Mouse (Mus musculus) ES-Bruce4 (cell line): ENCODE measurements around the gene Slc9a9. TPM values are rescaled to one million over a fixed set of nuclear protein-coding genes. Genes with fewer than 3 reads are reported as not detected.

ENCODE experiments used
- H3K27ac ChIP-seq: 2 replicates; pipeline ENCODE4 v1.5.1; 2012; ENCODE audit warnings: low read length, inconsistent platforms; ENCODE audit not compliant: insufficient read depth
- H3K27me3 ChIP-seq: 2 replicates; pipeline ENCODE4 v1.6.1; 2012; ENCODE audit warnings: mild to moderate bottlenecking, low read length, inconsistent platforms; ENCODE audit not compliant: control insufficient read depth, poor library complexity, insufficient read depth, severe bottlenecking
- H3K36me3 ChIP-seq: 2 replicates; pipeline ENCODE4 v1.6.1; 2012; ENCODE audit warnings: inconsistent platforms, mild to moderate bottlenecking, low read length, moderate library complexity; ENCODE audit not compliant: control insufficient read depth, poor library complexity, insufficient read depth, severe bottlenecking
- H3K4me1 ChIP-seq: one replicate; pipeline ENCODE4 v1.8.1; 2011; ENCODE audit warnings: low read length; ENCODE audit not compliant: control insufficient read depth, insufficient read depth
- H3K4me3 ChIP-seq: 2 replicates; pipeline ENCODE4 v1.5.1; 2011; ENCODE audit warnings: low read depth, mild to moderate bottlenecking, low read length
- H3K9ac ChIP-seq: 2 replicates; pipeline ENCODE4 v1.6.1; 2012; ENCODE audit warnings: low read depth, mild to moderate bottlenecking, inconsistent platforms; ENCODE audit not compliant: poor library complexity, severe bottlenecking
- H3K9me3 ChIP-seq: replicated peaks from 2 replicates; pipeline ENCODE4 v1.6.1; 2012; ENCODE audit warnings: mild to moderate bottlenecking, low read length, inconsistent platforms; ENCODE audit not compliant: control insufficient read depth, poor library complexity, insufficient read depth, severe bottlenecking
- CTCF ChIP-seq: IDR thresholded peaks from one replicate; pipeline ENCODE4 v1.8.1; 2011; ENCODE audit warnings: low read depth, low read length
- EP300 ChIP-seq: IDR thresholded peaks from 2 replicates; pipeline ENCODE4 v1.6.1; 2011; ENCODE audit warnings: low read depth, low read length; ENCODE audit not compliant: insufficient read depth
- POLR2A ChIP-seq: IDR thresholded peaks from one replicate; pipeline ENCODE4 v1.8.1; 2011; ENCODE audit warnings: low read length; ENCODE audit not compliant: insufficient read depth
- polyA plus RNA-seq: library from polyadenylated mRNA; stranded (reverse); fragments of >200 nt; gene quantifications from 2 replicates; pipeline ENCODE4 v1.2.4, GENCODE M21; 2011; ENCODE audit warnings: low read depth; ENCODE audit not compliant: missing spikeins, insufficient read depth, insufficient read length

Gene Slc9a9
- polyA plus RNA-seq, 1 experiment, result not detected

- Histone ChIP-seq H3K36me3 (no peaks in the 10 kb centered on the region), H3K4me3 (no peak overlapping the region), H3K27ac (no peak overlapping the region), H3K9ac (no peak overlapping the region), H3K9me3 (no peaks in the 10 kb centered on the region), H3K4me1 (no peaks in the 10 kb centered on the region), H3K27me3 (no peaks in the 10 kb centered on the region)
- no peak for TF ChIP-seq POLR2A
- no peak for TF ChIP-seq EP300
- TF ChIP-seq CTCF, result no peak
Observed at GRCm38 (mm10) chr9:94968596-94969120, 298.9 kb downstream of the Slc9a9 start.

GRCm38 (mm10) chr9:94969131-94969530 is 299.4 kb downstream of the Slc9a9 start:
- Histone ChIP-seq H3K9ac (no peak overlapping the region), H3K9me3 (no peaks in the 10 kb centered on the region), H3K4me1 (no peaks in the 10 kb centered on the region), H3K27me3 (no peaks in the 10 kb centered on the region), H3K4me3 (no peak overlapping the region), H3K27ac (no peak overlapping the region), H3K36me3 (no peaks in the 10 kb centered on the region)
- TF ChIP-seq EP300, result no peak
- TF ChIP-seq CTCF, result no peak
- no peak for TF ChIP-seq POLR2A

GRCm38 (mm10) chr9:94972021-94972420 is 302.3 kb downstream of the Slc9a9 start:
- H3K27me3 ChIP-seq, result no peaks in the 10 kb centered on the region
- H3K9ac ChIP-seq, result no peak overlapping the region
- no peaks in the 10 kb centered on the region for H3K36me3 ChIP-seq
- no peaks in the 10 kb centered on the region for H3K4me1 ChIP-seq
- 0 out of 2 replicates have a peak, but pooled peaks cover 3% of the 10 kb centered on the region for H3K9me3 ChIP-seq
- no peak overlapping the region for H3K4me3 ChIP-seq
- TF ChIP-seq CTCF (no peak), POLR2A (no peak), EP300 (no peak)
- no peak overlapping the region for H3K27ac ChIP-seq

GRCm38 (mm10) chr9:94972693-94973092 is 303.0 kb downstream of the Slc9a9 start:
- Histone ChIP-seq H3K4me3 (no peak overlapping the region), H3K27ac (no peak overlapping the region), H3K9ac (no peak overlapping the region), H3K36me3 (no peaks in the 10 kb centered on the region), H3K27me3 (no peaks in the 10 kb centered on the region), H3K4me1 (no peaks in the 10 kb centered on the region), H3K9me3 (0 out of 2 replicates have a peak, but pooled peaks cover 3% of the 10 kb centered on the region)
- TF ChIP-seq POLR2A, result no peak

GRCm38 (mm10) chr9:94976191-94976590 is 306.5 kb downstream of the Slc9a9 start:
- Histone ChIP-seq H3K36me3 (no peaks in the 10 kb centered on the region), H3K9me3 (0 out of 2 replicates have a peak, but pooled peaks cover 3% of the 10 kb centered on the region), H3K27me3 (no peaks in the 10 kb centered on the region), H3K4me1 (no peaks in the 10 kb centered on the region), H3K9ac (no peak overlapping the region), H3K4me3 (no peak overlapping the region), H3K27ac (no peak overlapping the region)
- TF ChIP-seq POLR2A, result no peak
- no peak for TF ChIP-seq CTCF
- no peak for TF ChIP-seq EP300

GRCm38 (mm10) chr9:94993575-94993974 is 323.9 kb downstream of the Slc9a9 start:
- Histone ChIP-seq H3K4me1 (no peaks in the 10 kb centered on the region), H3K9me3 (no peaks in the 10 kb centered on the region), H3K9ac (no peak overlapping the region), H3K27ac (no peak overlapping the region), H3K4me3 (no peak overlapping the region), H3K36me3 (no peaks in the 10 kb centered on the region), H3K27me3 (no peaks in the 10 kb centered on the region)
- no peak for TF ChIP-seq POLR2A
- TF ChIP-seq EP300, result no peak
- TF ChIP-seq CTCF, result no peak
